Mouse (Mus musculus): ENCODE measurements at regions not wholly inside any gene's neighbourhood (a gene's known extent, or its start where the extent isn't known, plus 50 kb on each side); places are given as distances from the start of the nearest gene placed in this dataset.

DNA sequence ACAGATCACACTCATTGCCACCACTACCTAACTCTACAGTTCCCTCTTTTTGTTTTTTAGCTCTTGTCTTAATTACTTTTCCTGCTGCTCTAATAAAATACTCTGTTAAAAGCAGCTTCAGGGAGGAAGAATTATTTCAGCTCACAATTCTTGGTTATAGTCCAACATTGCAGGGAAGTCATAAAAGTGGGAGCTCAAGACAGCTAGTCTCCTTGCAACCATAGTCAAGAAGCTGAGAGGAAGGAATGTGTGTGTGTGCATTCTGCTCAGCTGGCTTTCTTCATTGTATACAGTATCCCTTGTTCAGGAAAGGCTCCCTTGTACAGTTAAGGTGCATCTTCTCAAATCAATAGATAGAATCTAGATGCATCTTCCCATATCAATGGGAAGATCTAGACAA lies 152.4 kb upstream of the Gm37988 start:
- TF ChIP-seq POLR2A (IDR thresholded peaks at IDR 0.05; ENCODE audit: extremely low read depth, insufficient read depth, low read length) (no peak), CTCF (IDR thresholded peaks at IDR 0.05; ENCODE audit: extremely low read depth, insufficient read depth, low read length) (no peak)

All from cortical plate, adult 2 months (tissue).